Mouse (Mus musculus) liver, postnatal 0 days (tissue): ENCODE results near the gene Kifc3.

ENCODE experiments used
- CTCF ChIP-seq: sonication (generic); IDR thresholded peaks from 2 replicates; pipeline ENCODE4 v1.5.1; 2016; ENCODE audit warnings: antibody characterized with exemption, low read depth
- EP300 ChIP-seq: IDR thresholded peaks from 2 replicates; pipeline ENCODE4 v1.6.1; 2016; ENCODE audit warnings: antibody characterized with exemption, low read depth, mild to moderate bottlenecking

DNA sequence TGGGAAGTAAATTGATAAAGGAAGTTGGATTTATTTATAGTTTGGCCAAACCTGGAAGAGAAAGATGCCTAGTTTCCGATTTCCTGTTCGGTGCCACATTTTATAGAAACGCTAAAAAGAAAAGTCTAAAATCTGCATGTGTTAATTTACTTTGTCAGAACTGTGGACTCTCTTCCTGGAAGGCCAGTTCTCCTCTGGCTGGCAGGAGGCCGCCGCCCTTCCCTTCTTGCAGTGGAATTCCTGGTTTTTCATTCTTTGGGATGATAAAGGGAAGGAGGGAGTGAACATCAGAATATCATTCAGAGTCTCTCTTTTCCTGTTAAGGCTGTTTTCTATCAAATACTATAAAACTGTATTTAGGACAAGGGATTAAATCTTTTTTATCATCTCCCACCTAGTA lies 15.0 kb downstream of the Kifc3 start:
- TF ChIP-seq EP300 (no peak), CTCF (no peak)
